Mouse (Mus musculus) testis, adult 2 months (tissue): Measurements from ENCODE around the gene Myo6. TPM values are rescaled to one million over a fixed set of nuclear protein-coding genes. Genes with fewer than 3 reads are reported as not detected.
"Not testable (repeated sequence)": the region's sequence is repeated elsewhere in the genome, so short reads cannot be mapped to it uniquely, and the experiment has no call there.

ENCODE experiments used
- H3K27ac ChIP-seq: fragments of 200-500 bp; 2 replicates; pipeline ENCODE4 v1.5.1; 2012; ENCODE audit warnings: low read depth, low read length; ENCODE audit not compliant: control insufficient read depth, insufficient read depth
- H3K27me3 ChIP-seq: fragments of 200-500 bp; 2 replicates; pipeline ENCODE4 v1.6.1; 2012; ENCODE audit warnings: mild to moderate bottlenecking, low read length, moderate library complexity; ENCODE audit not compliant: control insufficient read depth, insufficient read depth
- H3K36me3 ChIP-seq: fragments of 200-500 bp; 2 replicates; pipeline ENCODE4 v1.6.1; 2012; ENCODE audit warnings: mild to moderate bottlenecking, low read length; ENCODE audit not compliant: control insufficient read depth, insufficient read depth
- H3K4me1 ChIP-seq: fragments of 200-500 bp; 2 replicates; pipeline ENCODE4 v1.6.1; 2012; ENCODE audit warnings: low read length; ENCODE audit not compliant: control insufficient read depth, insufficient read depth
- H3K4me3 ChIP-seq: fragments of 200-500 bp; 2 replicates; pipeline ENCODE4 v1.5.1; 2012; ENCODE audit warnings: low read depth, mild to moderate bottlenecking, low read length, moderate library complexity, mixed read lengths; ENCODE audit not compliant: control insufficient read depth
- CTCF ChIP-seq: fragments of 200-500 bp; IDR thresholded peaks from 2 replicates; pipeline ENCODE4 v1.5.1; 2012; ENCODE audit warnings: low read depth, mild to moderate bottlenecking, inconsistent platforms, low read length, moderate library complexity; ENCODE audit not compliant: control insufficient read depth, insufficient read depth, insufficient replicate concordance
- POLR2A ChIP-seq: fragments of 200-500 bp; IDR thresholded peaks from 2 replicates; pipeline ENCODE4 v1.6.1; 2012; ENCODE audit warnings: low read depth, mild to moderate bottlenecking, inconsistent platforms, low read length, moderate library complexity; ENCODE audit not compliant: control insufficient read depth
- polyA plus RNA-seq: library from polyadenylated mRNA; depleted of rRNA; stranded (reverse); fragments of >200 nt; gene quantifications from 2 replicates; pipeline ENCODE4 v1.2.3, GENCODE M21; 2012

Myo6 gene
- polyA plus RNA-seq, 1 experiment: 6.7 TPM

GRCm38 (mm10) chr9:80306390-80306789 is 141.6 kb downstream of the Myo6 start:
- Histone ChIP-seq H3K36me3 (no peaks in the 10 kb centered on the region), H3K4me3 (no peak overlapping the region), H3K27ac (no peak overlapping the region), H3K4me1 (no peaks in the 10 kb centered on the region), H3K27me3 (no peaks in the 10 kb centered on the region)
- TF ChIP-seq POLR2A (no peak), CTCF (no peak)

- Histone ChIP-seq H3K27ac (no peak overlapping the region), H3K4me3 (no peak overlapping the region), H3K27me3 (no peaks in the 10 kb centered on the region), H3K36me3 (no peaks in the 10 kb centered on the region), H3K4me1 (no peaks in the 10 kb centered on the region)
- TF ChIP-seq POLR2A: no peak
Observed at GRCm38 (mm10) chr9:80306853-80307252, 142.0 kb downstream of the Myo6 start.

- no peaks in the 10 kb centered on the region for H3K27me3 ChIP-seq
- no peaks in the 10 kb centered on the region for H3K4me1 ChIP-seq
- TF ChIP-seq CTCF (no peak), POLR2A (no peak)
- H3K36me3 ChIP-seq: no peaks in the 10 kb centered on the region
- H3K4me3 ChIP-seq: no peak overlapping the region
- H3K27ac ChIP-seq: no peak overlapping the region
Observed at GRCm38 (mm10) chr9:80307629-80308028, 142.8 kb downstream of the Myo6 start.

GRCm38 (mm10) chr9:80313610-80314009 is 148.8 kb downstream of the Myo6 start:
- Histone ChIP-seq H3K4me1 (no peaks in the 10 kb centered on the region), H3K36me3 (no peaks in the 10 kb centered on the region), H3K27ac (no peak overlapping the region), H3K4me3 (no peak overlapping the region), H3K27me3 (no peaks in the 10 kb centered on the region)
- TF ChIP-seq POLR2A (no peak), CTCF (no peak)

GRCm38 (mm10) chr9:80315922-80316321 is 151.1 kb downstream of the Myo6 start:
- Histone ChIP-seq H3K4me1 (no peaks in the 10 kb centered on the region), H3K27me3 (no peaks in the 10 kb centered on the region), H3K4me3 (no peak overlapping the region), H3K36me3 (no peaks in the 10 kb centered on the region), H3K27ac (no peak overlapping the region)
- no peak for TF ChIP-seq POLR2A
- no peak for TF ChIP-seq CTCF

GRCm38 (mm10) chr9:80318027-80318426 is 153.2 kb downstream of the Myo6 start:
- H3K27me3 ChIP-seq: no peaks in the 10 kb centered on the region
- no peak overlapping the region for H3K4me3 ChIP-seq
- TF ChIP-seq POLR2A (no peak), CTCF (no peak)
- no peaks in the 10 kb centered on the region for H3K36me3 ChIP-seq
- H3K27ac ChIP-seq: no peak overlapping the region
- H3K4me1 ChIP-seq: no peaks in the 10 kb centered on the region

GRCm38 (mm10) chr9:80321051-80321887 is 156.4 kb downstream of the Myo6 start:
- H3K27me3 ChIP-seq, H3K4me1 ChIP-seq, H3K4me3 ChIP-seq, H3K27ac ChIP-seq, H3K36me3 ChIP-seq: not testable (repeated sequence)

- H3K4me1 ChIP-seq: no peaks in the 10 kb centered on the region
- H3K27ac ChIP-seq: no peak overlapping the region
- H3K4me3 ChIP-seq: peak overlapping the region; percentile 19
- no peaks in the 10 kb centered on the region for H3K27me3 ChIP-seq
- no peaks in the 10 kb centered on the region for H3K36me3 ChIP-seq
- TF ChIP-seq CTCF (no peak), POLR2A (no peak)
Observed at GRCm38 (mm10) chr9:80332153-80332552, 167.3 kb downstream of the Myo6 start.
